In the genomic region with DNA sequence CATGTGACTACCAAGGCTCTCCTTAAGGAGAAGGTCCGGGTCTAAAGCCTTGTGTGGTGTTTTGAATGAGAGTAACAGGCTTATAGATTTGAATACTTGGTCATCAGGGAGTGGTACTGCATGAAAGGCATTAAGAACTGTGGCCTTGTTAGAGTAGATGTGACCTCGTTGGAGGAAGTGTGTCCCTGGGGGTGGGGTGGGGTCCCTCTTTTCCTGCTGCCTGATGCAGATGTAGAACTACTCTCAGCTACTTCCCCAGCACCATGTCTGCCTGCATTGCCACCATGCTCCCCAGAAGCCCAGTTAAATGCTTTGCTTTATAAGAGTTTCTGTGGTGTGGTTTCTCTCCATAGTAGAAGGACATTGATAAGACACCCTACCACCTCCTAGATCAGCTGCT, we compare ENCODE assay signal across 22 mouse cellular contexts.
"Had no signal": no experiment of that assay in that cellular context is flagged by ENCODE, and none has a peak within 500 bp of the region (broad histone marks: within the 10 kb centered on the region; RNA-seq: fewer than 3 reads in every experiment).

No protein-coding gene starts in this region.

- DNase-seq: gastrocnemius, adult 2 months; gastrocnemius, postnatal 10 days; gastrocnemius, postnatal 25 days; kidney, adult 18-20 months; kidney, adult 8-10 months; kidney, postnatal 10 days; kidney, postnatal 25 days; liver; liver, embryonic 13.5 days; liver, postnatal 0 days had no signal

- H3K4me1 ChIP-seq: hindbrain, embryonic 10.5 days; limb, embryonic 12.5 days; liver, embryonic 13.5 days; liver, embryonic 15.5 days had no signal

- H3K9me3 ChIP-seq: hindbrain, embryonic 12.5 days; intestine, embryonic 15.5 days; limb, embryonic 10.5 days; liver, embryonic 15.5 days had no signal

- H3K27me3 ChIP-seq: hindbrain, embryonic 12.5 days; intestine, embryonic 15.5 days; limb, embryonic 12.5 days; liver, embryonic 13.5 days; liver, embryonic 15.5 days had no signal

- H3K4me2 ChIP-seq: hindbrain, embryonic 12.5 days; hindbrain, embryonic 14.5 days; intestine, embryonic 15.5 days; limb, embryonic 12.5 days; liver, embryonic 11.5 days; liver, embryonic 13.5 days; liver, embryonic 15.5 days had no signal

- H3K36me3 ChIP-seq: hindbrain, embryonic 10.5 days; hindbrain, embryonic 12.5 days; intestine, embryonic 15.5 days; limb, embryonic 10.5 days; limb, embryonic 12.5 days; liver, embryonic 13.5 days; liver, embryonic 15.5 days had no signal

- H3K4me3 ChIP-seq: gastrocnemius, adult 2 months; hindbrain, embryonic 10.5 days; hindbrain, embryonic 12.5 days; intestine, embryonic 15.5 days; layer of hippocampus, adult 2 months; left cerebral cortex, adult 2 months; limb, embryonic 10.5 days; limb, embryonic 12.5 days; liver, embryonic 13.5 days; liver, embryonic 15.5 days had no signal

- ATAC-seq: inflammation-experienced regulatory T-cells, adult 6 months; intestine, postnatal 0 days; liver, postnatal 0 days had no signal

- H3K9ac ChIP-seq: hindbrain, embryonic 12.5 days; hindbrain, embryonic 14.5 days; intestine, embryonic 15.5 days; limb, embryonic 12.5 days; liver, embryonic 13.5 days; liver, embryonic 15.5 days; liver, postnatal 0 days had no signal

- H3K27ac ChIP-seq: hindbrain, embryonic 10.5 days; hindbrain, embryonic 12.5 days; hindbrain, embryonic 14.5 days; intestine, embryonic 15.5 days; layer of hippocampus, adult 2 months; left cerebral cortex, adult 2 months; limb, embryonic 10.5 days; limb, embryonic 12.5 days; liver, embryonic 13.5 days; liver, embryonic 15.5 days had no signal
